Mouse (Mus musculus) thymus, adult 18-20 months (tissue): ENCODE measurements around the gene Arfgef3.
"Not testable (repeated sequence)": the region's sequence is repeated elsewhere in the genome, so short reads cannot be mapped to it uniquely, and the experiment has no call there.

Experiments
- DNase-seq, 2 experiments: peaks; one replicate each; pipeline ENCODE4 v3.0.0; 2022; ENCODE audit warnings: mixed read lengths in 2 of 2

Gene Arfgef3

GRCm38 (mm10) chr10:18562940-18563339, 180.8 kb downstream of the Arfgef3 start:
- DNase-seq: peak; percentile 10 to 24

GRCm38 (mm10) chr10:18561445-18561844, 182.3 kb downstream of the Arfgef3 start:
- DNase-seq: no peak

- DNase-seq: not testable (repeated sequence)
Observed at GRCm38 (mm10) chr10:18559076-18559475, 184.7 kb downstream of the Arfgef3 start.

- DNase-seq: no peak
Observed at GRCm38 (mm10) chr10:18549321-18550216, 194.2 kb downstream of the Arfgef3 start.

- DNase-seq: no peak
Observed at GRCm38 (mm10) chr10:18547381-18547780, 196.4 kb downstream of the Arfgef3 start.

- DNase-seq: peak in 1 of 2 experiments; percentile 14
Observed at GRCm38 (mm10) chr10:18545813-18546235, 197.9 kb downstream of the Arfgef3 start, which contains the start of gene Hebp2. TSS of gene Hebp2 (minus strand) at chr10:18546076.

- no peak for DNase-seq
Observed at GRCm38 (mm10) chr10:18545309-18545708, 198.4 kb downstream of the Arfgef3 start.

- DNase-seq: no peak
Observed at GRCm38 (mm10) chr10:18536889-18537288, 206.9 kb downstream of the Arfgef3 start.

GRCm38 (mm10) chr10:18532293-18532692, 211.5 kb downstream of the Arfgef3 start:
- DNase-seq: no peak
